Mouse (Mus musculus) thymus, adult 2 months (tissue): Measurements from ENCODE around the gene Mamdc4. TPM values are rescaled to one million over a fixed set of nuclear protein-coding genes. Genes with fewer than 3 reads are reported as not detected.
A peak's percentile ranks its signal among the peaks of the same experiment; 100 is the strongest.

Source experiments
- DNase-seq: peaks from one replicate; pipeline ENCODE4 v3.0.0; 2021
- H3K27ac ChIP-seq: fragments of 200-500 bp; 2 replicates; pipeline ENCODE4 v1.5.1; 2012; ENCODE audit warnings: low read length, control low read depth; ENCODE audit not compliant: control insufficient read depth, insufficient read depth
- H3K27me3 ChIP-seq: fragments of 200-500 bp; 2 replicates; pipeline ENCODE4 v1.6.1; 2012; ENCODE audit warnings: mild to moderate bottlenecking, low read length, moderate library complexity, mixed read lengths; ENCODE audit not compliant: control insufficient read depth, insufficient read depth
- H3K36me3 ChIP-seq: fragments of 200-500 bp; 2 replicates; pipeline ENCODE4 v1.6.1; 2012; ENCODE audit warnings: mild to moderate bottlenecking, low read length, moderate library complexity; ENCODE audit not compliant: control insufficient read depth, insufficient read depth
- H3K4me1 ChIP-seq: fragments of 200-500 bp; replicated peaks from 2 replicates; pipeline ENCODE4 v1.6.1; 2012; ENCODE audit warnings: low read length; ENCODE audit not compliant: control insufficient read depth, insufficient read depth
- H3K4me3 ChIP-seq: fragments of 200-500 bp; 2 replicates; pipeline ENCODE4 v1.5.1; 2012; ENCODE audit warnings: mild to moderate bottlenecking, low read length, control low read depth, moderate library complexity; ENCODE audit not compliant: control insufficient read depth, insufficient read depth
- CTCF ChIP-seq: fragments of 200-500 bp; IDR thresholded peaks from 2 replicates; pipeline ENCODE4 v1.5.1; 2012; ENCODE audit warnings: mild to moderate bottlenecking, control low read depth, low read length, moderate library complexity, borderline replicate concordance; ENCODE audit not compliant: control insufficient read depth, poor library complexity, insufficient read depth; ENCODE audit errors: extremely low read depth
- POLR2A ChIP-seq: fragments of 200-500 bp; IDR thresholded peaks from 2 replicates; pipeline ENCODE4 v1.6.1; 2012; ENCODE audit warnings: mild to moderate bottlenecking, low read length, control low read depth, moderate library complexity; ENCODE audit not compliant: control insufficient read depth, poor library complexity, insufficient read depth; ENCODE audit errors: extremely low read depth
- WGBS: fragments of 180-500 bp; shearing (Covaris S2); methylation state at CpG from one replicate; pipeline ENCODE4 v1.1.7; 2018; 5-methylcytosine and 5-hydroxymethylcytosine counted together
- polyA plus RNA-seq: library from polyadenylated mRNA; depleted of rRNA; stranded (reverse); fragments of >200 nt; gene quantifications from 2 replicates; pipeline ENCODE4 v1.2.3, GENCODE M21; 2012

Gene Mamdc4
- polyA plus RNA-seq, 1 experiment: 18.9 TPM

DNA sequence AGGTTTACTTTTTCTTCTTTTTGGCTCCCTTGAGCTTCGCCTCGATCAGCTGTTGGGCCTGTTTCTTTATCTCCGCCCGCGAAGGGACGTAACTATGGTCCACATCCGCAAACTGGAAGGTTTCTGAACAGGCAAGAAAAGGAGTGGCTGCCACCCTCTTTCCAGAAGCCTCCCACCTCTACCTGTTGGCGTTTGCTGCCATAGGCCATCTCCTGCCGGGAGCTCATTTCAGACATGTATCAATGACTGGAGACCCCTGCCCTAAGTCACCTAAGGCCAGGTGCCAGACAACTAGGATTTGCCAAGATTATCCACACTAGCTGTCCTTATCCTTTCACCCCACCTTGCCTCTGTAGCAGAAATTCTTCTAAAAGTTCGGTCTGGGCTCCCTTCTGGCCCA, 34.0 kb upstream of the Mamdc4 start:
- Histone ChIP-seq H3K4me3 (peak overlapping the region; percentile 87; the same call in 1 of the 2 replicates), H3K36me3 (no peaks in the 10 kb centered on the region), H3K27me3 (no peaks in the 10 kb centered on the region), H3K4me1 (peaks cover 5% of the 10 kb centered on the region), H3K27ac (no peak overlapping the region)
- WGBS: 60% methylated on average over 10 of the region's 10 CpGs
- no peak for TF ChIP-seq POLR2A
- no peak for TF ChIP-seq CTCF
- no peak for DNase-seq

DNA sequence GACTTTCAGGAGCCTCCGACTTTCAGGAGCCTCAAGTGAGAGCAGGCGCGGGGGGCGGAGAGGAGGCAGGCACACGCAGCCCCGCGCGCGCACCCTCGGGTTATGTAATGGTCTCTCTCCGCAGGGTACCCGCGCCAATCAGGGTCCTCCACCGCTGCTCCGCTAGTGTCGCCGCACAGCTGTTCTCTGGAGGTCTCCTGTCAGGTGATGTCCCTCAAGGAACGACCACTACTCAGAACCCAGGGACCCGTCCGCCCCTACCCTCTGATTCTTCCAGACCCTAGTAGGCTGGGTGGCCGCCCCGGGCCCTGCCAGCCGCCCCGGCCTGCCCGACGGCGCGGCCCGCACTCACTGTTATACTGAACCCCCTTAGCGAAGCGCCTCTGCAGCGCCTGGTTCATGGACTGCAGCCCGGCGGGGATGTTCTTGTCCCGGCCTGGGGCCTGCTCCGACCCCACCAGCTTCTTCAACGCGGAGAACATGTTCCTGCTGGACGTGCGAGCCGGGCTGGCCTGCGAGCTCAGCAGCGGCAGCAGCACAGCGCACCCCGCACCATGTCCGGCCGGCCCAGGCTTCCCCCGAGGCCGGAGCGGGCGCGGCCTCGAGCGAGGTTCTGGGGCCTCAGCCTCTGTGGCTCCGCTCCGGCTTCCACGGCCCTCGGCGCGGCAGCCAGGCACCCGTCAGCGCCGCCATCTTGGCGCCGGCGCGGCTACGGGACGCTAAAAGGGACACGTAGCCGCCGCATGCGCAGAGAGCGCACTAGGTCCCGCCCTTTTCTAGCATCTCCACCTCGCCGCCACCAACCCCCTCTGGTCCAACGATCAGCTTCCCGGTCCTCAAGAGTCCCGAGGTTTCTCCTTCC, 33.3 kb upstream of the Mamdc4 start, which contains the start of gene Rabl6:
TSS of gene Rabl6 (minus strand) at position 761 of the 862 bp plus-strand sequence.
- Histone ChIP-seq H3K4me3 (peak within 1 kb of the TSS; percentile 87), H3K36me3 (no peaks in the 10 kb centered on the region), H3K4me1 (peaks cover 5% of the 10 kb centered on the region), H3K27me3 (no peaks in the 10 kb centered on the region), H3K27ac (no peak within 1 kb of the TSS)
- TF ChIP-seq CTCF (no peak), POLR2A (peak; percentile 90; the same call in 1 of the 2 replicates)
- under 1% methylated on average over 80 of the region's 80 CpGs for WGBS
- DNase-seq: peak; percentile 87

DNA sequence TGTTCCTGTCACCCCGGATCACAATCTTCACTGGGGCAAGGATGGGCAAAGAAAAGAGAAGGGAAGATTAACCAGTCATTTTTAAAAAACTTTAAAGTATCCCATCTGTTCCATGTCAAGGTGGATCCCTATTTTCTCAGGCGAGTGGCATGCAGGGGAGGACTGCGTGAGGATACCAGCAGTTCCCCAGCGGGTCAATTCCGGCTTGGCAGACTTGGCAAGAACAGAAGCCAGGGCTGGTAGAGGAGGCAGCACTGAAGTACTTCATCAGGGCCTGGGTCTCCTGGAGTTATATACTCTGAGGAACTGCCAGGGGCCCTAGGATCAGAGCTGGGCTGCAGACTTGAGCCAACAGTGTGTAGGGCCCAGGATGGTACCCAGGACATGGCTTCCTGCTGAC, 27.9 kb upstream of the Mamdc4 start:
- WGBS: 98% methylated on average over 5 of the region's 5 CpGs
- TF ChIP-seq CTCF (no peak), POLR2A (no peak)
- no peaks in the 10 kb centered on the region for H3K4me1 ChIP-seq

DNA sequence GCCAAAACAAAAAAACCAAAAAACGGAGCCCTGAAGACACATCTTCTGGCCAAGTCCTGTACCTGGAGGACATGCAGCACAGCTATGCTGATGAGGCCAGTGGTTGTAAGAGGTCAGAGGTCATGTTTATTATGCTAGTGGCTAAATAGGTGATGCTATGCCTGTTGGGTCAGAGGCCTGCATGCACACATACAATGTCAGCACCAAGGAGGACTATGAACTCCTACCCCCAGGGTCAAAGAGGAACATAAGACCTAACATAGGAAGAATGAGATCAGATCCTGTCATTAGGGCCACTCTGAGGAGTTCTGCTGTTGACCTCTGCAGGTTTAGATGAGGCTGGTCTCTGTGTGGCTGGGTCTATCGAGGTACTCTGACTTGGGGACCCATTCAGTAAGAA, 25.4 kb upstream of the Mamdc4 start:
- no peaks in the 10 kb centered on the region for H3K4me1 ChIP-seq
- H3K36me3 ChIP-seq: peaks cover 53% of the 10 kb centered on the region
- no peak overlapping the region for H3K27ac ChIP-seq
- 92% methylated on average over 2 of the region's 2 CpGs for WGBS
- H3K27me3 ChIP-seq: no peaks in the 10 kb centered on the region
- TF ChIP-seq CTCF: no peak
- TF ChIP-seq POLR2A: no peak
- H3K4me3 ChIP-seq: no peak overlapping the region
- no peak for DNase-seq

More for the DNA sequence above, 27.9 kb upstream of the Mamdc4 start:
- no peak for DNase-seq
- no peak overlapping the region for H3K27ac ChIP-seq
- H3K36me3 ChIP-seq: peaks cover 28% of the 10 kb centered on the region
- H3K27me3 ChIP-seq: no peaks in the 10 kb centered on the region
- H3K4me3 ChIP-seq: no peak overlapping the region

DNA sequence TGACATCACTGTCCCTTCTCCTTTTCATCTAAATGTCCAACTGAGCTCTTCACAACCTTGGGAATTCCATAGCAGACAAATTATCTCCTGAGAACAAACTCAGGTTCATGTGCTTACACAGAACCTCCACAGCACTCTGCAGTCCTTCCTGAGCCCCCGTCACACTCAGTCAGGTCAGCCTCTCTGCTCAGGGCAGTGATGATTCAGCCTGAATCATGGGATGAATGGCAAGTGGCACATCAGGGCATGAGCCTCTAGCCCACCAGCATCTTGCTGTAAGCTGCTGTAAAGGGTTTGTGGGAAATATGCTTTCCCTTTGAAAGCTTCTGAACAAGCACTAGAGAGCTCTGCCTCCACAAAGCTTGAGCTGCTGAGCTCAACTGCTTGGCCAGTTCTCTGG, 24.1 kb upstream of the Mamdc4 start:
- H3K4me3 ChIP-seq: no peak overlapping the region
- H3K27me3 ChIP-seq: no peaks in the 10 kb centered on the region
- no peak for DNase-seq
- TF ChIP-seq CTCF: no peak
- no peak for TF ChIP-seq POLR2A
- no peak overlapping the region for H3K27ac ChIP-seq
- H3K4me1 ChIP-seq: no peaks in the 10 kb centered on the region
- peaks cover 59% of the 10 kb centered on the region for H3K36me3 ChIP-seq
- WGBS: 100% methylated on average over 1 of the region's 1 CpGs

DNA sequence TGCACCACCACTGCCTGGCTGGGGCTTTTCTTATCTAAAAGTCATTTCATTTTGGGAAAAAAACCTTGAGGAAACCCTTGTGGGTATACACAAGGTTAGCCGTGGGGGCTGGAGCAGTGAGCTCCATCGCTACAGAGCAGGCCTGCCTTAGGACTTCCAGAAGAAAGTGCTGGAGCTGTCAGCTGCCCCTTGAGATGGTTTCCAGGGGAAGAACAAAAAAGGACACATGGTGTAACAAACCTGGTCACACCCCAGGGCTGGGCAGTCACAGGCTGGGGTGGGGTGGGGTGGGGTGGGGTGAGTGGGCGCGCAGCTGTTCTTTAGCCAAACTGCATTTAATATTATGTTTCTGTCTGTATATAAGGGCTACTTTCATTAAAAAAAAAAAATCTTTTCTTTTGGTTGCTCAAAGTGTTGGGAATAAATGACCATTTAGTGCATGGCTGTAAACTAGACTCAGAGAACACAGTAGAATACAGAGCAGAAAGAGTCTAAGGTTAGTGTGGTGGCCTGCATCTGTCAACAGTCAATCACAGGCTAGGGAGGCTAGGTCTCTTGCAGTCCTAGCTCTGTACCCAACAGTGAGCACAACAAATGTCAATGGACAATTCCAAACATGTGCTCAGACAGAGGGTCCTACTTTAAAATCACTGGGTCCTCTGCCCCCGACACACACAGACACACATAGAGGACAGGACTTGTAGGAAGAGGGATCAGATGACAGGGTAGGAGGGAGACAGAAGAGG, 22.3 kb upstream of the Mamdc4 start:
- Histone ChIP-seq H3K27ac (no peak overlapping the region), H3K4me1 (no peaks in the 10 kb centered on the region), H3K36me3 (peaks cover 70% of the 10 kb centered on the region), H3K4me3 (no peak overlapping the region), H3K27me3 (no peaks in the 10 kb centered on the region)
- DNase-seq: no peak
- 95% methylated on average over 5 of the region's 5 CpGs for WGBS
- TF ChIP-seq CTCF (no peak), POLR2A (no peak)
